Mouse (Mus musculus): ENCODE results near the gene Map3k1. TPM values are rescaled to one million over a fixed set of nuclear protein-coding genes. Genes with fewer than 3 reads are reported as not detected.

Map3k1 gene
- polyA plus RNA-seq, 1 experiment from 2014 or later, result 10.7 TPM

DNA sequence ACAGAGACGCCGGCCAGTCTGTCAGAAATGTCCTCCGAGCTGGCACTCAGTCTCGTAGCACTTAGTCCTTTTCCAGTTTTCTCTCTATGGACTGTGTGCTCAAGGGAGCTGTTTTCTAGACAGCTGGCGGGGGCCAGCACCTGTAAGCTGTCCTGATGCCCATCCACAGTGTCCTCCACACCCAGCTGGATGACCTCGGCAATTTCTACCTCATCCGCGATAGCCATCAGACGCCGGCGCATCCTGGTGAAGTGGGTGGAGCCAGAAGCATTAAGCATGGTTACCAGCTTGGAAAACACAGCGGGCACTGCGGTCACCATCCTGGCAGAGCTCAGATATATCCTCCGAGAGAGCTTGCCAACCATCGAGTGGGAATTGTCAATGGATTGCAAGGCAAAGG, 52.9 kb downstream of the Map3k1 start:
- no peak for ATAC-seq
- WGBS, result 96% methylated on average over 15 of the region's 15 CpGs

DNA sequence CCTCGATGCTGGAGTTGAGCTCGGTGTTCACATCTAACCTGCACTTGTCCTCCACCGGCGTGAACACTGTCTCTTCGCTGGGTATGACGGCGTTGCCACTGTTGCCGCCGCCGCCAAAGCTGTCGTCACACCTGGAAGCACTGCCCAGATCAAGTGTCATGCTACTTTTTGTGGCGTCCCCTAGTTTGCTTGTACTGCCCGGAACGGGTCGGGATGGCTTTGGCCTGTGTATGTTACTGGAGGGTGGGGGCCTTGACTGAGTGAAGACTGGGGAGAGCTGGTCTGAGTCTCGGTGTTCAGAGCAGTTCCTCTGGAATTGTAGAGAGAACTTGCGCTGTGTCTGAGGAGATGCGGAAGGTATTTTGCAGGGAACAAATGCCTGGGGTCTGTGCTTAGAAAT, 53.4 kb downstream of the Map3k1 start:
- 97% methylated on average over 18 of the region's 18 CpGs for WGBS
- Histone ChIP-seq H3K36me3 (ENCODE audit: control insufficient read depth, insufficient read depth) (peaks cover 26% of the 10 kb centered on the region), H3K4me3 (replicated peaks; ENCODE audit: low read length) (no peak overlapping the region), H3K27me3 (replicated peaks; ENCODE audit: control insufficient read depth, insufficient read depth, low read length) (no peaks in the 10 kb centered on the region), H3K4me1 (replicated peaks; ENCODE audit: control insufficient read depth, insufficient read depth, low read length) (no peaks in the 10 kb centered on the region), H3K27ac (ENCODE audit: low read length) (no peak overlapping the region), H3K9ac (replicated peaks; ENCODE audit: low read depth, low read length) (no peak overlapping the region), H3K4me2 (ENCODE audit: low read length) (no peak overlapping the region), H3K9me3 (ENCODE audit: control insufficient read depth, low read length) (no peaks in the 10 kb centered on the region)
- no peak for ATAC-seq

More for the DNA sequence above, 52.9 kb downstream of the Map3k1 start:
- H3K4me1 ChIP-seq (replicated peaks; ENCODE audit: control insufficient read depth, insufficient read depth, low read length), result no peaks in the 10 kb centered on the region
- no peak overlapping the region for H3K4me3 ChIP-seq (replicated peaks; ENCODE audit: low read length)
- H3K27me3 ChIP-seq (replicated peaks; ENCODE audit: control insufficient read depth, insufficient read depth, low read length), result no peaks in the 10 kb centered on the region
- H3K9me3 ChIP-seq (ENCODE audit: control insufficient read depth, low read length), result no peaks in the 10 kb centered on the region
- H3K27ac ChIP-seq (ENCODE audit: low read length), result no peak overlapping the region
- no peak overlapping the region for H3K9ac ChIP-seq (replicated peaks; ENCODE audit: low read depth, low read length)
- H3K36me3 ChIP-seq (ENCODE audit: control insufficient read depth, insufficient read depth), result peaks cover 26% of the 10 kb centered on the region
- no peak overlapping the region for H3K4me2 ChIP-seq (ENCODE audit: low read length)

DNA sequence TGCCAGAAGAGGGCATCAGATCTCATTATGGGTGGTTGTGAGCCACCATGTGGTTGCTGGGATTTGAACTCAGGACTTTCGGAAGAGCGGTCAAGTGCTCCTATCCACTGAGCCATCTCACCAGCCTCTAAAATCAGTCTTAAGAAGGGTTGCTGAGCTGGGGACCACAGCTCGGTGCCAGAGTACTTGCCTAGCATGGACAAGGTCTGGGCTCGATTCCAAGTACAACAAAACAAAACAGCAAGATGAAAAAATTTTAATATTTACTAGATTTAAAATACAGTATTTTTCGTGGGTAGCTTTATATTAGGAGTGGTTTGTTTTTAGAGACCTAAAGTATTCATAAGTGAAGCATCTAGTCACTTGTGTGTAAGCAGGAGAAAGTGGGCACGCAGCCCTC, 55.5 kb downstream of the Map3k1 start:
- no peak overlapping the region for H3K27ac ChIP-seq (ENCODE audit: low read length)
- no peaks in the 10 kb centered on the region for H3K9me3 ChIP-seq (ENCODE audit: control insufficient read depth, low read length)
- ATAC-seq, result no peak
- H3K4me2 ChIP-seq (ENCODE audit: low read length), result no peak overlapping the region
- no peaks in the 10 kb centered on the region for H3K27me3 ChIP-seq (replicated peaks; ENCODE audit: control insufficient read depth, insufficient read depth, low read length)
- H3K4me1 ChIP-seq (replicated peaks; ENCODE audit: control insufficient read depth, insufficient read depth, low read length), result no peaks in the 10 kb centered on the region
- 91% methylated on average over 6 of the region's 6 CpGs for WGBS
- no peak overlapping the region for H3K4me3 ChIP-seq (replicated peaks; ENCODE audit: low read length)
- H3K36me3 ChIP-seq (ENCODE audit: control insufficient read depth, insufficient read depth), result peaks cover 28% of the 10 kb centered on the region
- no peak overlapping the region for H3K9ac ChIP-seq (replicated peaks; ENCODE audit: low read depth, low read length)

DNA sequence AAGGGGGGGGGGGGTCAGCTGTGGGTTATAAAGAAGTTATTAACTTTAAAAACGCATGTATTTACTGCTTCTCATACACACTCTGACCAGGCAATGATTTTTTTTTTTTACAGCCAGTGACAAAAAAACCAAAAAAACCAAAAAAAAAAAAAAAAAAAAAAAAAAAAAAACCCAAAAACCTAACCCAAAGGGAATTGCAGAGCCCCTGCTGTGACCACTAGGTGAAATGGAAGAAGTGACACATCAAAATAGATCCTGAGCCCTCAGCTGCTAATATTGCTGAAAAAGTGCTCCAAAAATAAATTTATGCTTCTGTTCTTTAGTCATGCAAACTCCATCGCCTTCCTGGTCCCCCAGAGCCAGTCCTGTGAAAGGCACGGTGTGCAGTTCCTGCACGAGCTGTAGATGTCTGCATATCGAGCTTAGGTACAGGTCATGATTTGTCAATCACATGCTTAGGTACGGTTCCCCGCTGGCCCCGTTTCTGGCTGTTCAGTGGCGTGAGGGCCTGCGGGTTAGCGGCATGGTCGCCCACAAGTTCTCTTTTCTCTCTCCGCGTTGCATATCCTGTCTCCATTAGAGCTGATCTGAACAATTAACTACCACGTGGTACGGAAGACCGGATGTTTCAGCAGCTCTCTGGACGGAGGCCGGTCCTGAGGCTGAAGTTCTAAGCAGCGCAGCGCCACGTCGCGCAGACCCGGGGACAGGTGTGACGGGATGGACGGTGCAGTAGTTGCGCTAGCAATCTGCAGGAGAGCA, 60.3 kb downstream of the Map3k1 start:
- ATAC-seq, result no peak
- 94% methylated on average over 28 of the region's 28 CpGs for WGBS
- Histone ChIP-seq H3K27me3 (replicated peaks; ENCODE audit: control insufficient read depth, insufficient read depth, low read length) (no peaks in the 10 kb centered on the region), H3K27ac (ENCODE audit: low read length) (no peak overlapping the region), H3K4me1 (replicated peaks; ENCODE audit: control insufficient read depth, insufficient read depth, low read length) (no peaks in the 10 kb centered on the region), H3K4me3 (replicated peaks; ENCODE audit: low read length) (no peak overlapping the region), H3K36me3 (ENCODE audit: control insufficient read depth, insufficient read depth) (0 out of 2 replicates have a peak, but pooled peaks cover 2% of the 10 kb centered on the region), H3K4me2 (ENCODE audit: low read length) (no peak overlapping the region), H3K9me3 (ENCODE audit: control insufficient read depth, low read length) (no peaks in the 10 kb centered on the region), H3K9ac (replicated peaks; ENCODE audit: low read depth, low read length) (no peak overlapping the region)

DNA sequence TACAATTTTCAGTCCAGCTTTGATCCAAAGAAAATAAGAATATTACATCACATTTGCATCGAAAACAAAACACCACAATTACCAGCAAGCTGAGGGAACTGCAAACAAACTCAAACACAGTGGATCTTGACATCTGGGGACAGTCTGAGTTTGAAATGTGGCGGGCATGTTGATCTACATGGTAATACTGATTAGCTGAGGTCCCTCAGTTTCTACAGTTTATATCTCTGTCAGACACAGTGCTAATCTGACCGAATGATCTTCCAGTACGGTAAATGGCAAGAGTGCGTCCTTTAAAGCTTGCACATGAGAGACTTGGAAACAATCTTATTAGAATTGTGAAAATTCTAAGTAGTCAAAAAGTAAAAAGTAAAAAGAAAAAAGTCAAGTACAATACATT, 62.0 kb downstream of the Map3k1 start:
- H3K4me1 ChIP-seq (replicated peaks; ENCODE audit: control insufficient read depth, insufficient read depth, low read length), result no peaks in the 10 kb centered on the region
- H3K9me3 ChIP-seq (ENCODE audit: control insufficient read depth, low read length), result no peaks in the 10 kb centered on the region
- H3K27ac ChIP-seq (ENCODE audit: low read length), result no peak overlapping the region
- H3K9ac ChIP-seq (replicated peaks; ENCODE audit: low read depth, low read length), result no peak overlapping the region
- ATAC-seq, result no peak
- 0 out of 2 replicates have a peak, but pooled peaks cover 2% of the 10 kb centered on the region for H3K36me3 ChIP-seq (ENCODE audit: control insufficient read depth, insufficient read depth)
- H3K4me2 ChIP-seq (ENCODE audit: low read length), result no peak overlapping the region
- H3K27me3 ChIP-seq (replicated peaks; ENCODE audit: control insufficient read depth, insufficient read depth, low read length), result no peaks in the 10 kb centered on the region
- 89% methylated on average over 5 of the region's 5 CpGs for whole genome bisulfite sequencing
- H3K4me3 ChIP-seq (replicated peaks; ENCODE audit: low read length), result no peak overlapping the region

DNA sequence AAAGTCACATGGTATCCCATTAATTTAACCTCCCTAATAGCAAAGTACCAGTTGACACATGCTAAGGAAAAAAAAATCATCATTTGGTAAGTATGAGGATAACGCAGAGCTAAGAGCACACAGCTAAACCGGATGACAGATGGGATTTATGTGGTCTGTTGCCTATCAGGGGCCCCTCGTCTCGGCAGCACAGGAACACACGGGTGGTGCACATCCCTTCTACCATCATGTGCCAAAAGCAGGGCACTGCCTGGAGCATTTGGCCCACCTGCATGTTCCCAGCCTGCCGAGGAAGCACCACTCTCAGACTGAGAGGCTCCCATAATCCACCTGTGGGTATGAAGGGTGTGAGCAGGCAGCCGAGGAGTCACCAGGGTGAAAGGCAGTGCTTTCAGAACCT, 63.6 kb downstream of the Map3k1 start:
- no peaks in the 10 kb centered on the region for H3K9me3 ChIP-seq (ENCODE audit: control insufficient read depth, low read length)
- H3K4me1 ChIP-seq (replicated peaks; ENCODE audit: control insufficient read depth, insufficient read depth, low read length), result no peaks in the 10 kb centered on the region
- no peak overlapping the region for H3K4me3 ChIP-seq (replicated peaks; ENCODE audit: low read length)
- 85% methylated on average over 7 of the region's 7 CpGs for WGBS
- H3K27ac ChIP-seq (ENCODE audit: low read length), result no peak overlapping the region
- H3K9ac ChIP-seq (replicated peaks; ENCODE audit: low read depth, low read length), result no peak overlapping the region
- 0 out of 2 replicates have a peak, but pooled peaks cover 2% of the 10 kb centered on the region for H3K36me3 ChIP-seq (ENCODE audit: control insufficient read depth, insufficient read depth)
- ATAC-seq, result no peak
- H3K27me3 ChIP-seq (replicated peaks; ENCODE audit: control insufficient read depth, insufficient read depth, low read length), result no peaks in the 10 kb centered on the region
- no peak overlapping the region for H3K4me2 ChIP-seq (ENCODE audit: low read length)

DNA sequence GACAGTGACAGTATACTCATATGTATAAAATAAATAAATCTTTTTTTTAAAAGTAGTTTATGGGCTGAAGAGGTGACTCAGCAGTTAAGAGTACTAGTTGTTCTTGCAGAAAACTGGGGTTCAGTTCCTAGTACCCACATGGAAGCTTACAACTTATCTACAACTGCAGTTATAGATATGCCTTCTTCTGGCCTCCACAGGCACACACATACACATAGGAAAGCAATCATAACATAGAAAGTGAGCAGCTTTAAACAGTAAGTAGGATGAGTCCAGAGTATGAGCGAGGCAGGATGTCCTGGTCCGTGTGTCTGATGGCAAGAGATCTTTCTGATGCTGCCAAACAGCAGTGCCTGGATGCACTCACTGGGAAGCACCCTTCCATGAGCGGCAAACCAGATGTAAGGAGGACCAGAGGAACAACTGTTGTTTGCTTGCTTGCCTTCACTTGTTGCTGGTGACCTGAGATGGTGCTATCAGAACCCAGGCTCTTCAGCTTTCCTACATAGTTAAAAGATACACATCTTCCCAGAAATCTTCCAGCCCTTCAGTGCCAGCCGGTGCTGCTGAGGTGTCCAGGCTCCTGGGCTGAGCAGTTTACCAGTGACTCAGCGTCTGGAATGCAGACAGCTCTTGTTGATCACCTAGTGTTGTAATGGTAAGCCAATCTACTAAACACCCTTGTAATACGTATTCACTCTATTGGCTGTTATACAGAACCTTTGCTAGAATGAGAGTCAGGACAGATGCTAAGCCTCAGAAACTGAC, 64.4 kb downstream of the Map3k1 start:
- H3K4me2 ChIP-seq (ENCODE audit: low read length), result no peak overlapping the region
- H3K36me3 ChIP-seq (ENCODE audit: control insufficient read depth, insufficient read depth), result 0 out of 2 replicates have a peak, but pooled peaks cover 2% of the 10 kb centered on the region
- H3K9ac ChIP-seq (replicated peaks; ENCODE audit: low read depth, low read length), result no peak overlapping the region
- no peak for ATAC-seq
- H3K4me1 ChIP-seq (replicated peaks; ENCODE audit: control insufficient read depth, insufficient read depth, low read length), result no peaks in the 10 kb centered on the region
- no peak overlapping the region for H3K27ac ChIP-seq (ENCODE audit: low read length)
- WGBS, result 85% methylated on average over 6 of the region's 6 CpGs
- no peaks in the 10 kb centered on the region for H3K9me3 ChIP-seq (ENCODE audit: control insufficient read depth, low read length)
- H3K4me3 ChIP-seq (replicated peaks; ENCODE audit: low read length), result no peak overlapping the region
- H3K27me3 ChIP-seq (replicated peaks; ENCODE audit: control insufficient read depth, insufficient read depth, low read length), result no peaks in the 10 kb centered on the region

DNA sequence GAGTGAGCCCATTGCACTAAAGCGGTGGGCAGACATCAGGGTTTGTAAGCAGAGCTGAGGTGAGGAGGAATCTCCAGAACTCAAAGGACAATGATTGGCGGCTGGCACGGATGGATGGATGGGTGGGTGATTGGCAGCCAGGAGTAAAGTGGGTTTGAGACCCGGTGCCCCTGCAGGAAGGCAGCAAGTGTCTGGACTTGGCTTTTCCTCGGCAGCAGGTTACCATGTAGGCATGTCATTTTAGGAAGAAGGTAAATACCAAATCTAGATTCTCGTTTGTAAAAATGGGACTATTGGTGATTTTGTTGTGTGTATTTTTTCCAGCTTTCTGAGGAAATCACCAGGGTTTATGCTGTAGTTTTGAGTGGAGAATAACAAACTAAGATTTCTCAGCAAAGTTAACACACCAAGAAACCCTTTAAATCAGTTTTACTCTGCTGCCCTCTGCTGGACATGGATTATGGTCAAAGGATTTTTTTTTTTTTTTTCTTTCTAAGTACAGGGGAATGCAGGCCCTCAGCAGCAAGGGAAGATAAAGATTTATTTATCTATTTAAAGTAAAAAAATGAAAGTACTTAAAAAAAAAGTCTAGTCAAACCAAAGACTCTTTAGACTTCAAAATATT, 66.7 kb downstream of the Map3k1 start:
- H3K9ac ChIP-seq (replicated peaks; ENCODE audit: low read depth, low read length), result no peak overlapping the region
- WGBS, result 64% methylated on average over 6 of the region's 6 CpGs
- H3K4me3 ChIP-seq (replicated peaks; ENCODE audit: low read length), result no peak overlapping the region
- no peak overlapping the region for H3K27ac ChIP-seq (ENCODE audit: low read length)
- no peaks in the 10 kb centered on the region for H3K36me3 ChIP-seq (ENCODE audit: control insufficient read depth, insufficient read depth)
- no peak overlapping the region for H3K4me2 ChIP-seq (ENCODE audit: low read length)
- no peak; the same call in 1 of the 2 replicates for ATAC-seq
- H3K4me1 ChIP-seq (replicated peaks; ENCODE audit: control insufficient read depth, insufficient read depth, low read length), result no peaks in the 10 kb centered on the region
- H3K27me3 ChIP-seq (replicated peaks; ENCODE audit: control insufficient read depth, insufficient read depth, low read length), result no peaks in the 10 kb centered on the region
- 0 out of 2 replicates have a peak, but pooled peaks cover 2% of the 10 kb centered on the region for H3K9me3 ChIP-seq (ENCODE audit: control insufficient read depth, low read length)

Measured in forebrain, embryonic 16.5 days (tissue).